Mouse (Mus musculus) T-cell, adult 2 months (primary cell): ENCODE measurements around the gene Exoc3.

Experiments
- DNase-seq: peaks from one replicate; pipeline ENCODE4 v3.0.0; 2022; ENCODE audit warnings: low spot score

The Exoc3 gene

DNA sequence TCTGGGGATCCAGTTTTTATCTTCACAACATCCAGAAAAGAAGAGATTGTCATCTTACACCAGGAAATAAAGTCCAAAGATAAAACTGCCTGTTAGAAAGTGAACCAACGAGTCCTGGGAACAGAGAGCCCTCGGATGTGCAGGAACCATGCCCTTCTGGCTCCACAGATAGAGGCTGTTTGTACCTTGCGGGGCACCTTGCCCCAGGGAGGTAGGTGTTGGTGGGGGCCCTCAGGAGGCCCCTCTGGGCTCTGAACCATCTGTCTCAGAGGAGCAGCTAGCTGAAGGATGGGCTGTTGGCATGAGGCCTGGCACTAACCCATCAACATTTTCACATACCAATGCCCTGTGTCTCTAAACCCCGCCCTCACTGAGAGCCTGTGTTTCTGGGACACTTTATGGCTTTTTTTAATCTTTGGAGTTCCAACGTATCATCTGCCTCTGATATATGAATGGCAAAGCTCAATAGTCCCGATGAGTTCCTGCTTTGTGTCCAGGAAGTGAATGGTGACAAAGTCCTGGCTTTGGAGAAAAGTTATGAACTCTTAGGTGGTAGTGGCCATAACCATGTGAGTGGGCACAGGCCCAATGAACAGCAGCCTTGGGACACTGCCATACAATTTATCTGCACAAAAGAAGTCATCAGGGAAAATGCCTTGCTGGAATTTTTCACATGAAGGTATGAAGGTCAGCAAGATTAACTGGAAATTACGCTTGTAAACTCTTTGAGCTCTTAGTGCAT lies 69.5 kb downstream of the Exoc3 start:
- DNase-seq, result no peak

DNA sequence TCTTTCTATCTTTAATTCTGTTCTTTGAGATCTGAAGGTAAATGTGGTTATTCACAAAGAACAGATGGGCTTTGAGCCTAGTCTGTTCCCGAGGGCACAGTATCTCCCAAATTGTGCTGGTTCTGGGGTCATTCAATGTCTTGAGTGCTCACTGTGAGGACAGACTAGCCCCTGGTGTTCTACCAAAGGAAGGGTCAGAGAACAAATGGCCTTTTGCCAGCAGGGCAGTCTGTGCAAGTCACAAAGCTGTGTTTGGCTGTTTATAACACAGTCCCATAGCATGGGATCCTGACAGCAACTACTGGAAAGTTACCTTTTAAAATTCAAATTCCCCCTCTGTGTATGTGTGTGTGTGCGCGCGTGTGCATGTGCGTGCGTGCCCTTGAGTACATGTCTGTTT lies 78.6 kb downstream of the Exoc3 start:
- DNase-seq, result no peak

DNA sequence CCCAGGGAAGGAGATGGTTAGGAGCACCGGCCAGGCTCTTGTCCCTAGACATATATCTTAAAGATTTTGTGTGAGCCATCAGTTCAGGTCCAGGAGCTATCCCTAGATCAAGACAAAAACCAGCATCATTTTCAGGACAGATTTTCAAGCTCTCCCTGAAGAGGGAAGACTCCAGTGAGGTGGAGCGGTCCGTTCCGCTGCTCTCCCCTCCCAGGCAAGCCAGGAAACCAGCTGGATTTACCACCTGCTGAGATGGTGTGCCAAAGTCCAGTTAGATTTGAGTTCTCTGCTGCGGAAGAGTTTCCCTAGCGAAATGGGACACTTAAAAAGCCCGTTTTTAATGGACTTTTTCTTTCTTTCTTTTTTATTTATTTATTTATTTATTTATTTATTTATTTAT lies 81.0 kb downstream of the Exoc3 start:
- DNase-seq, result no peak

DNA sequence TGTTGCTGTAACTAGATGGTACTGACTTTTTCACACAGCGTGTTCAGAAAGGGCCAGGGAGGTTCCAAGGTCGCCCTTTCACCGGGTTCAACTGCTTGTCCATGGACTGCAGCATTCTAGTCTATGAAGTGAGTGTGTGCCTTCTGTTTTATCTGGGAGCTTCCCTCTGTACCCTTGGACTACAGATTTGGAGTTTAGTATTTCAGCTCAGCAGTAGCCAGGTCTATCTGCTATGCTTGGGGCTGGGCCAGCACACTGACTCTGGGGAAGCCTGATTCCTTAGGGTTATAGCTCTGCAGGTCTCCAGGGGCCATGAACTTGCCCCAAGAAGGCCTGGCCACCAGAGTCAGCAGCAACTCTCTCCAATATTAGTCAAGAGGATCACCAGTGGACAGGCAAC lies 85.9 kb downstream of the Exoc3 start:
- DNase-seq, result no peak

GRCm38 (mm10) chr13:74121795-74122330 lies 86.7 kb downstream of the Exoc3 start:
- no peak for DNase-seq

GRCm38 (mm10) chr13:74121141-74121602 lies 87.4 kb downstream of the Exoc3 start, which contains the start of gene Slc9a3:
Gene Slc9a3 (plus strand): TSS chr13:74121457.
- DNase-seq, result no peak
